Mouse (Mus musculus) spleen, adult 2 months (tissue): ENCODE measurements around the gene 4933427D14Rik. TPM values are rescaled to one million over a fixed set of nuclear protein-coding genes. Genes with fewer than 3 reads are reported as not detected.
"Not testable (repeated sequence)": the region's sequence is repeated elsewhere in the genome, so short reads cannot be mapped to it uniquely, and the experiment has no call there.

Source experiments
- DNase-seq, 2 experiments: peaks; one replicate each; pipeline versions ENCODE4 v3.0.0 to v3.0.0-alpha.2; 2012 to 2021; ENCODE audit warnings: low spot score in 2 of 2, low read depth in 1 of 2
- H3K27ac ChIP-seq: fragments of 200-500 bp; 2 replicates; pipeline ENCODE4 v1.5.1; 2012; ENCODE audit warnings: low read length, inconsistent platforms; ENCODE audit not compliant: insufficient read depth
- H3K27me3 ChIP-seq: fragments of 200-500 bp; 2 replicates; pipeline ENCODE4 v1.6.1; 2012; ENCODE audit warnings: mild to moderate bottlenecking, moderate library complexity, low read length, inconsistent platforms; ENCODE audit not compliant: control insufficient read depth, insufficient read depth
- H3K36me3 ChIP-seq: fragments of 200-500 bp; 2 replicates; pipeline ENCODE4 v1.6.1; 2012; ENCODE audit warnings: mild to moderate bottlenecking, low read length, inconsistent platforms; ENCODE audit not compliant: control insufficient read depth, insufficient read depth
- H3K4me1 ChIP-seq: fragments of 200-500 bp; 2 replicates; pipeline ENCODE4 v1.6.1; 2011; ENCODE audit warnings: inconsistent platforms; ENCODE audit not compliant: control insufficient read depth, insufficient read depth, insufficient read length
- H3K4me3 ChIP-seq: fragments of 200-500 bp; 2 replicates; pipeline ENCODE4 v1.5.1; 2011; ENCODE audit warnings: mild to moderate bottlenecking, inconsistent platforms; ENCODE audit not compliant: insufficient read depth, insufficient read length; ENCODE audit errors: extremely low read depth
- CTCF ChIP-seq: fragments of 200-500 bp; IDR thresholded peaks from 2 replicates; pipeline ENCODE4 v1.5.1; 2011; ENCODE audit warnings: mild to moderate bottlenecking, inconsistent platforms; ENCODE audit not compliant: insufficient read depth, insufficient read length, insufficient replicate concordance; ENCODE audit errors: extremely low read depth
- POLR2A ChIP-seq: fragments of 200-500 bp; IDR thresholded peaks from 2 replicates; pipeline ENCODE4 v1.6.1; 2011; ENCODE audit warnings: low read depth, low read length, inconsistent platforms
- WGBS: fragments of 180-500 bp; shearing (Covaris S2); methylation state at CpG from one replicate; pipeline ENCODE4 v1.1.7; 2018; 5-methylcytosine and 5-hydroxymethylcytosine counted together
- polyA plus RNA-seq: library from polyadenylated mRNA; depleted of rRNA; stranded (reverse); fragments of >200 nt; gene quantifications from 2 replicates; pipeline ENCODE4 v1.2.3, GENCODE M21; 2012

The 4933427D14Rik gene
- polyA plus RNA-seq, 1 experiment = 3.6 TPM

GRCm38 (mm10) chr11:72180556-72180955 lies 26.7 kb downstream of the 4933427D14Rik start:
- H3K4me3 ChIP-seq = no peak overlapping the region
- no peak for DNase-seq
- no peaks in the 10 kb centered on the region for H3K4me1 ChIP-seq
- WGBS = 94% methylated on average over 5 of the region's 5 CpGs
- peaks cover 20% of the 10 kb centered on the region for H3K36me3 ChIP-seq
- H3K27me3 ChIP-seq = no peaks in the 10 kb centered on the region
- no peak for TF ChIP-seq POLR2A
- no peak for TF ChIP-seq CTCF
- no peak overlapping the region for H3K27ac ChIP-seq

- Histone ChIP-seq H3K36me3 (peaks cover 31% of the 10 kb centered on the region), H3K27ac (no peak overlapping the region), H3K4me1 (no peaks in the 10 kb centered on the region), H3K4me3 (no peak overlapping the region), H3K27me3 (no peaks in the 10 kb centered on the region)
- no peak for TF ChIP-seq POLR2A
- no peak for TF ChIP-seq CTCF
- no peak for DNase-seq
- WGBS = 92% methylated on average over 3 of the region's 3 CpGs
These were observed 30.7 kb downstream of the 4933427D14Rik start for GRCm38 (mm10) chr11:72176553-72176952.

- WGBS = 89% methylated on average over 5 of the region's 5 CpGs
- no peak overlapping the region for H3K4me3 ChIP-seq
- peaks cover 28% of the 10 kb centered on the region for H3K36me3 ChIP-seq
- no peak for DNase-seq
- H3K27ac ChIP-seq = no peak overlapping the region
- TF ChIP-seq POLR2A (no peak), CTCF (no peak)
- no peaks in the 10 kb centered on the region for H3K27me3 ChIP-seq
- no peaks in the 10 kb centered on the region for H3K4me1 ChIP-seq
These were observed 31.3 kb downstream of the 4933427D14Rik start for GRCm38 (mm10) chr11:72175966-72176365.

GRCm38 (mm10) chr11:72174721-72175120 lies 32.5 kb downstream of the 4933427D14Rik start:
- Histone ChIP-seq H3K27me3 (no peaks in the 10 kb centered on the region), H3K36me3 (peaks cover 28% of the 10 kb centered on the region), H3K27ac (no peak overlapping the region), H3K4me3 (no peak overlapping the region), H3K4me1 (no peaks in the 10 kb centered on the region)
- DNase-seq = no peak
- 93% methylated on average over 6 of the region's 6 CpGs for WGBS
- TF ChIP-seq POLR2A = no peak
- no peak for TF ChIP-seq CTCF

GRCm38 (mm10) chr11:72173506-72173905 lies 33.8 kb downstream of the 4933427D14Rik start:
- no peak overlapping the region for H3K4me3 ChIP-seq
- 91% methylated on average over 5 of the region's 5 CpGs for WGBS
- peaks cover 27% of the 10 kb centered on the region for H3K36me3 ChIP-seq
- H3K27me3 ChIP-seq = no peaks in the 10 kb centered on the region
- H3K4me1 ChIP-seq = no peaks in the 10 kb centered on the region
- H3K27ac ChIP-seq = no peak overlapping the region
- no peak for DNase-seq
- TF ChIP-seq POLR2A (no peak), CTCF (no peak)

- not testable (repeated sequence) for DNase-seq
- 89% methylated on average over 4 of the region's 4 CpGs for WGBS
These were observed 35.4 kb downstream of the 4933427D14Rik start for GRCm38 (mm10) chr11:72171906-72172305.

GRCm38 (mm10) chr11:72169871-72170270 lies 37.4 kb downstream of the 4933427D14Rik start:
- Histone ChIP-seq H3K4me3 (no peak overlapping the region), H3K27me3 (no peaks in the 10 kb centered on the region), H3K4me1 (no peaks in the 10 kb centered on the region), H3K36me3 (peaks cover 20% of the 10 kb centered on the region), H3K27ac (no peak overlapping the region)
- 92% methylated on average over 4 of the region's 4 CpGs for WGBS
- DNase-seq = no peak
- TF ChIP-seq CTCF (no peak), POLR2A (no peak)

More at GRCm38 (mm10) chr11:72171906-72172305, 35.4 kb downstream of the 4933427D14Rik start:
- H3K36me3 ChIP-seq = peaks cover 24% of the 10 kb centered on the region
- not testable (repeated sequence) for H3K27me3 ChIP-seq, H3K4me3 ChIP-seq, H3K27ac ChIP-seq, H3K4me1 ChIP-seq
